Mouse (Mus musculus): ENCODE measurements around the gene Mdga2.
A peak's percentile ranks its signal among the peaks of the same experiment; 100 is the strongest.

The Mdga2 gene

GRCm38 (mm10) chr12:66708334-66708733 lies 514.0 kb downstream of the Mdga2 start:
- no peak for DNase-seq (ENCODE audit: low read depth, low spot score)

- DNase-seq (ENCODE audit: low read depth, low spot score), result no peak
These were observed 514.9 kb downstream of the Mdga2 start for GRCm38 (mm10) chr12:66707431-66707830.

- no peak for DNase-seq (ENCODE audit: low read depth, low spot score)
These were observed 517.3 kb downstream of the Mdga2 start for GRCm38 (mm10) chr12:66705015-66705414.

- DNase-seq (ENCODE audit: low read depth, low spot score), result no peak
These were observed 519.6 kb downstream of the Mdga2 start for GRCm38 (mm10) chr12:66702781-66703180.

GRCm38 (mm10) chr12:66679558-66679957 lies 542.8 kb downstream of the Mdga2 start:
- DNase-seq (ENCODE audit: low read depth, low spot score), result no peak

GRCm38 (mm10) chr12:66648605-66649552 lies 573.5 kb downstream of the Mdga2 start:
- peak; percentile 34 for DNase-seq (ENCODE audit: low read depth, low spot score)

GRCm38 (mm10) chr12:66640408-66640807 lies 581.9 kb downstream of the Mdga2 start:
- no peak for DNase-seq (ENCODE audit: low read depth, low spot score)

- DNase-seq (ENCODE audit: low read depth, low spot score), result no peak
These were observed 602.4 kb downstream of the Mdga2 start for GRCm38 (mm10) chr12:66619944-66620343.

GRCm38 (mm10) chr12:66591617-66592230 lies 630.6 kb downstream of the Mdga2 start:
- no peak for DNase-seq (ENCODE audit: low read depth, low spot score)

- no peak for DNase-seq (ENCODE audit: low read depth, low spot score)
These were observed 657.0 kb downstream of the Mdga2 start for GRCm38 (mm10) chr12:66565396-66565795.

- DNase-seq (ENCODE audit: low read depth, low spot score), result no peak
These were observed 665.5 kb downstream of the Mdga2 start for GRCm38 (mm10) chr12:66556846-66557245.

- DNase-seq (ENCODE audit: low read depth, low spot score), result no peak
These were observed 666.0 kb downstream of the Mdga2 start for GRCm38 (mm10) chr12:66556178-66556820.

- DNase-seq (ENCODE audit: low read depth, low spot score), result no peak
These were observed 697.4 kb downstream of the Mdga2 start for GRCm38 (mm10) chr12:66524973-66525372.

- no peak for DNase-seq (ENCODE audit: low read depth, low spot score)
These were observed 723.1 kb downstream of the Mdga2 start for GRCm38 (mm10) chr12:66499258-66499657.

GRCm38 (mm10) chr12:66470868-66471267 lies 751.5 kb downstream of the Mdga2 start:
- peak; percentile 32 for DNase-seq (ENCODE audit: low read depth, low spot score)

GRCm38 (mm10) chr12:66470243-66470863 lies 752.0 kb downstream of the Mdga2 start:
- DNase-seq (ENCODE audit: low read depth, low spot score), result peak; percentile 34

GRCm38 (mm10) chr12:66465516-66465915 lies 756.8 kb downstream of the Mdga2 start:
- no peak for DNase-seq (ENCODE audit: low read depth, low spot score)

- DNase-seq (ENCODE audit: low read depth, low spot score), result no peak
These were observed 779.0 kb downstream of the Mdga2 start for GRCm38 (mm10) chr12:66443340-66443739.

Data from mesoderm, embryonic 11.5 days (tissue).